Mouse (Mus musculus) kidney, adult 2 months (tissue): Measurements from ENCODE around the gene Hes2. TPM values are rescaled to one million over a fixed set of nuclear protein-coding genes. Genes with fewer than 3 reads are reported as not detected.

Experiments
- DNase-seq: peaks from one replicate; pipeline ENCODE4 v3.0.0; 2021
- H3K27ac ChIP-seq: fragments of 200-500 bp; 2 replicates; pipeline ENCODE4 v1.5.1; 2012; ENCODE audit warnings: low read depth, low read length, control low read depth, inconsistent platforms; ENCODE audit not compliant: insufficient read depth
- H3K27me3 ChIP-seq: fragments of 200-500 bp; replicated peaks from 2 replicates; pipeline ENCODE4 v1.6.1; 2012; ENCODE audit warnings: mild to moderate bottlenecking, moderate library complexity, low read length, inconsistent platforms; ENCODE audit not compliant: control insufficient read depth, insufficient read depth
- H3K36me3 ChIP-seq: fragments of 200-500 bp; 2 replicates; pipeline ENCODE4 v1.6.1; 2012; ENCODE audit warnings: mild to moderate bottlenecking, moderate library complexity, low read length, inconsistent platforms; ENCODE audit not compliant: control insufficient read depth, insufficient read depth
- H3K4me1 ChIP-seq: fragments of 200-500 bp; 2 replicates; pipeline ENCODE4 v1.6.1; 2011; ENCODE audit warnings: low read length; ENCODE audit not compliant: control insufficient read depth, insufficient read depth
- H3K4me3 ChIP-seq: fragments of 200-500 bp; 2 replicates; pipeline ENCODE4 v1.5.1; 2011; ENCODE audit warnings: mild to moderate bottlenecking, low read depth, low read length, control low read depth; ENCODE audit not compliant: insufficient read depth
- CTCF ChIP-seq: fragments of 200-500 bp; conservative IDR thresholded peaks from 2 replicates; pipeline ENCODE4 v1.5.1; 2011; ENCODE audit warnings: low read depth, mild to moderate bottlenecking, control low read depth, low read length, moderate library complexity, mixed read lengths; ENCODE audit not compliant: insufficient read depth, insufficient read length
- POLR2A ChIP-seq: fragments of 200-500 bp; IDR thresholded peaks from one replicate; pipeline ENCODE4 v1.6.1; 2011; ENCODE audit warnings: low read depth, low read length, control low read depth
- WGBS: fragments of 180-500 bp; shearing (Covaris S2); methylation state at CpG from one replicate; pipeline ENCODE4 v1.1.7; 2018; 5-methylcytosine and 5-hydroxymethylcytosine counted together
- polyA plus RNA-seq: library from polyadenylated mRNA; depleted of rRNA; stranded (reverse); fragments of >200 nt; gene quantifications from 2 replicates; pipeline ENCODE4 v1.2.3, GENCODE M21; 2012

Gene Hes2
- polyA plus RNA-seq, 1 experiment = 1.0 TPM

- DNase-seq = peak; percentile 84
- Histone ChIP-seq H3K4me3 (peak overlapping the region; percentile 39; the same call in 1 of the 2 replicates), H3K27ac (no peak overlapping the region), H3K27me3 (no peaks in the 10 kb centered on the region), H3K36me3 (no peaks in the 10 kb centered on the region), H3K4me1 (peaks cover 5% of the 10 kb centered on the region)
- TF ChIP-seq CTCF (peak; percentile 88), POLR2A (no peak)
- 2% methylated on average over 23 of the region's 23 CpGs for WGBS
Observed at GRCm38 (mm10) chr4:152153771-152154177, 4.9 kb upstream of the Hes2 start.

GRCm38 (mm10) chr4:152155019-152155418, 3.6 kb upstream of the Hes2 start:
- Histone ChIP-seq H3K4me1 (peaks cover 11% of the 10 kb centered on the region), H3K27me3 (no peaks in the 10 kb centered on the region), H3K4me3 (no peak overlapping the region), H3K36me3 (no peaks in the 10 kb centered on the region), H3K27ac (no peak overlapping the region)
- WGBS = 58% methylated on average over 4 of the region's 4 CpGs
- TF ChIP-seq CTCF (no peak), POLR2A (no peak)
- DNase-seq = no peak

- H3K4me3 ChIP-seq = no peak overlapping the region
- no peaks in the 10 kb centered on the region for H3K36me3 ChIP-seq
- WGBS = 21% methylated on average over 21 of the region's 21 CpGs
- peaks cover 23% of the 10 kb centered on the region for H3K4me1 ChIP-seq
- H3K27ac ChIP-seq = no peak overlapping the region
- peak; percentile 53 for DNase-seq
- no peaks in the 10 kb centered on the region for H3K27me3 ChIP-seq
- TF ChIP-seq POLR2A (no peak), CTCF (peak; percentile 62)
Observed at GRCm38 (mm10) chr4:152157779-152158584, 685 bp upstream of the Hes2 start.

GRCm38 (mm10) chr4:152159285-152159678, 615 bp downstream of the Hes2 start:
- no peak overlapping the region for H3K4me3 ChIP-seq
- H3K27ac ChIP-seq = no peak overlapping the region

GRCm38 (mm10) chr4:152160748-152161147, 2.1 kb downstream of the Hes2 start:
- DNase-seq = peak; percentile 90
- Histone ChIP-seq H3K27me3 (no peaks in the 10 kb centered on the region), H3K36me3 (no peaks in the 10 kb centered on the region), H3K4me3 (no peak overlapping the region), H3K27ac (peak overlapping the region; percentile 65), H3K4me1 (peaks cover 18% of the 10 kb centered on the region)
- WGBS = 40% methylated on average over 4 of the region's 4 CpGs
- TF ChIP-seq CTCF (no peak), POLR2A (no peak)

More at GRCm38 (mm10) chr4:152159285-152159678, 615 bp downstream of the Hes2 start:
- no peaks in the 10 kb centered on the region for H3K27me3 ChIP-seq
- H3K4me1 ChIP-seq = peaks cover 18% of the 10 kb centered on the region
- WGBS = 4% methylated on average over 19 of the region's 19 CpGs
- no peaks in the 10 kb centered on the region for H3K36me3 ChIP-seq
- no peak for DNase-seq
- no peak for TF ChIP-seq CTCF
- no peak for TF ChIP-seq POLR2A

DNA sequence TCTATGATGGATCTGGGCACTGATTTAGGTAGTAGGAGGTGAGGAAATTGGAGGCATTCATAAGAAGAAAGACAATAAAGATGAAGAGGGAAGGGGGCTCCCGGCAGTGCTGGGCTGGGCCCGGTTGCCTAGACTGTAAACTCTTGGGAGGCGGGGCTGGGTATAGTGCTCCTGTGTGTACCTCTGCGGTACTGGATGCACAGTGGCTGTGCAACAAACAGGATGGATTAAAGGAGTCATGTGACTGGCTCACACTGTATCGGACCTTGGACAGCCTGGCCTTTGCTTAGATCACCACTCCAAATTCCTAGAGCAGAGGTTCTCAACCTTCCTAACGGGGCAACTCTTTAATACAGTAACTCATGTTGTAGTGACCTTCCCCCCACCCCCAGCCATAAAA, 2.9 kb downstream of the Hes2 start:
- no peaks in the 10 kb centered on the region for H3K27me3 ChIP-seq
- no peaks in the 10 kb centered on the region for H3K36me3 ChIP-seq
- WGBS = 51% methylated on average over 6 of the region's 6 CpGs
- TF ChIP-seq POLR2A (no peak), CTCF (no peak)
- no peak overlapping the region for H3K4me3 ChIP-seq
- peaks cover 18% of the 10 kb centered on the region for H3K4me1 ChIP-seq
- DNase-seq = peak; percentile 84
- peak overlapping the region; percentile 65 for H3K27ac ChIP-seq

- WGBS = 57% methylated on average over 2 of the region's 2 CpGs
- H3K27ac ChIP-seq = no peak overlapping the region
- no peak for TF ChIP-seq CTCF
- no peak for TF ChIP-seq POLR2A
- H3K4me1 ChIP-seq = peaks cover 18% of the 10 kb centered on the region
- H3K36me3 ChIP-seq = no peaks in the 10 kb centered on the region
- DNase-seq = no peak
- H3K4me3 ChIP-seq = no peak overlapping the region
- no peaks in the 10 kb centered on the region for H3K27me3 ChIP-seq
Observed at GRCm38 (mm10) chr4:152162748-152163147, 4.1 kb downstream of the Hes2 start.
